Mouse (Mus musculus) heart, embryonic 13.5 days (tissue): ENCODE measurements around the gene Scarf1. TPM values are rescaled to one million over a fixed set of nuclear protein-coding genes. Genes with fewer than 3 reads are reported as not detected.

Experiments
- ATAC-seq: fragments of 200-750 bp; cut with Nextera tagmentation; 2 replicates; pipeline ENCODE4 v1.8.0; 2017; ENCODE audit warnings: moderate TSS enrichment; ENCODE audit not compliant: insufficient number of reproducible peaks, low FRiP score, low TSS enrichment; ENCODE audit errors: extremely low read depth
- H3K27ac ChIP-seq: fragments of 300-500 bp; sonication (generic); replicated peaks from 2 replicates; pipeline ENCODE4 v1.5.1; 2015; ENCODE audit warnings: moderate library complexity, mild to moderate bottlenecking, inconsistent platforms
- H3K27me3 ChIP-seq: fragments of 300-500 bp; sonication (generic); replicated peaks from 2 replicates; pipeline ENCODE4 v1.6.1; 2015; ENCODE audit warnings: mild to moderate bottlenecking, inconsistent platforms
- H3K36me3 ChIP-seq: fragments of 300-500 bp; sonication (generic); 2 replicates; pipeline ENCODE4 v1.6.1; 2015; ENCODE audit warnings: mild to moderate bottlenecking, inconsistent platforms
- H3K4me1 ChIP-seq: fragments of 300-500 bp; sonication (generic); 2 replicates; pipeline ENCODE4 v1.6.1; 2015; ENCODE audit warnings: inconsistent platforms
- H3K4me2 ChIP-seq: fragments of 300-500 bp; sonication (generic); 2 replicates; pipeline ENCODE4 v1.6.1; 2015; ENCODE audit warnings: inconsistent platforms, mild to moderate bottlenecking, moderate library complexity
- H3K4me3 ChIP-seq: fragments of 300-500 bp; sonication (generic); 2 replicates; pipeline ENCODE4 v1.5.1; 2015; ENCODE audit warnings: moderate library complexity, mild to moderate bottlenecking, inconsistent platforms
- H3K9ac ChIP-seq: fragments of 300-500 bp; sonication (generic); 2 replicates; pipeline ENCODE4 v1.6.1; 2015; ENCODE audit warnings: inconsistent platforms, mild to moderate bottlenecking, moderate library complexity
- H3K9me3 ChIP-seq: fragments of 300-500 bp; sonication (generic); 2 replicates; pipeline ENCODE4 v1.6.1; 2016; ENCODE audit warnings: inconsistent platforms
- WGBS: fragments of 180-500 bp; shearing (Covaris S2); methylation state at CpG from one replicate; pipeline ENCODE4 v1.1.7; 2015; ENCODE audit warnings: mixed read lengths; 5-methylcytosine and 5-hydroxymethylcytosine counted together
- polyA plus RNA-seq: library from polyadenylated mRNA; unstranded; fragments of >200 nt; fragmentation: Nextera tagmentation; extraction: Ambion mirVana; gene quantifications from 2 replicates; pipeline ENCODE4 v1.2.1, GENCODE M21; 2015

Gene Scarf1
- polyA plus RNA-seq, 1 experiment from 2014 or later, result 13.2 TPM

GRCm38 (mm10) chr11:75512301-75513018 lies 880 bp upstream of the Scarf1 start:
- peak overlapping the region; percentile 51 for H3K27ac ChIP-seq
- H3K9me3 ChIP-seq, result no peaks in the 10 kb centered on the region
- peaks cover 27% of the 10 kb centered on the region for H3K4me1 ChIP-seq
- H3K9ac ChIP-seq, result 0 out of 2 replicates have a peak overlapping the region, but pooled peaks have one; percentile 73
- no peaks in the 10 kb centered on the region for H3K27me3 ChIP-seq
- H3K4me2 ChIP-seq, result no peak overlapping the region
- H3K36me3 ChIP-seq, result peaks cover 29% of the 10 kb centered on the region
- 73% methylated on average over 9 of the region's 9 CpGs for WGBS
- no peak for ATAC-seq
- no peak overlapping the region for H3K4me3 ChIP-seq

DNA sequence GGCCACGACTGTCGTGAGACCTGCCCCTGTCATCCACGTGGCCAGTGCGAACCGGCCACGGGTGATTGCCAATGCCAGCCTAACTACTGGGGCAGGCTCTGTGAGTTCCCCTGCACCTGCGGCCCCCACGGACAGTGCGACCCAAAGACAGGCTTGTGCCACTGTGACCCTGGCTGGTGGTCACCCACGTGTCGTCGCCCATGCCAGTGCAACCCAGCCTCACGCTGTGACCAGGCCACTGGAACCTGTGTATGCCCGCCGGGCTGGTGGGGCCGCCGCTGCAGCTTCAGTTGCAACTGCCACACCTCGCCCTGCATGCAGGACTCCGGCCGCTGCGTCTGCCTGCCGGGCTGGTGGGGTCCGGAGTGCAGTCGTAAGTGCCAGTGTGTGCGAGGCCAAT lies 1.8 kb downstream of the Scarf1 start:
- no peak for ATAC-seq
- Histone ChIP-seq H3K36me3 (peaks cover 7% of the 10 kb centered on the region; the same call in 1 of the 2 replicates), H3K9me3 (no peaks in the 10 kb centered on the region), H3K27me3 (no peaks in the 10 kb centered on the region), H3K9ac (no peak overlapping the region), H3K4me1 (peaks cover 10% of the 10 kb centered on the region; the same call in 1 of the 2 replicates), H3K4me3 (no peak overlapping the region), H3K4me2 (no peak overlapping the region), H3K27ac (no peak overlapping the region)
- WGBS, result 84% methylated on average over 25 of the region's 25 CpGs

DNA sequence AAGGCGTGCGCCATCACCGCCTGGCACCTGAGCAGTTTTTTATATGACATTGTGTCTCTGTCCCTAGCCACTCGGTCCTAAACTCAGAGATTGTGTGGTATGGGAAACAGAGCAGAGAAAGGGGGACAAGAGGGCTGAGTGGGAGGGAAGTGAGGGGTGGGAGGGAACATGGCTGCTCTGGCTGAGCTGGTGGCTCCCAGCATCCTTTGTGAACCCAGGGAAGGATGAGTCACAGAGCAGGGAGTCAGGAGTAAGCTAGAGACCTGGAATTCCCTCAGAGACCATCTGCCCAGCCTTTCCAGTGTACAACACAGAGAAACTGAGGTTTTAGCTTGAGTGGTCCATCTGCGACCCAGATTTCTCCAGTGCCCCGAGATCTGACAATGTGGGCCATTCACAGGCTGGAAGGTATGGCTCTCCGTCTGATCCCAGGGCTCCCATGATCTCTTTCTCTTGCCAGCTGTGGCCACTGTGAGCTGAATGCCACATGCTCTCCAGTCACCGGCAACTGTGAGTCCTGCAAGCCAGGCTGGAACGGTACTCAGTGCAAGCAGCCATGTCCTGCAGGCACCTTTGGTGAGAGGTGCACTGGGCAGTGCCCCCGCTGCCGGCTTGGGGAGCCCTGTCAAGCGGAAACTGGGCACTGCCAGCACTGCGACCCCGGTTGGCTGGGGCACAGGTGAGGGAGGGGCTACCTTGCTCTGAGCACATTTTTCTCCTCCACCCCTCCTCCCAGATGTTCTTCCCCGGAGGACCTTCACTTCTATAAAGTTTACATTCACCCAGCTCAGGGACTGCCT lies 6.7 kb downstream of the Scarf1 start:
- Histone ChIP-seq H3K9ac (no peak overlapping the region), H3K4me3 (no peak overlapping the region), H3K36me3 (peaks cover 11% of the 10 kb centered on the region; the same call in 1 of the 2 replicates), H3K4me1 (no peaks in the 10 kb centered on the region), H3K4me2 (no peak overlapping the region), H3K27me3 (no peaks in the 10 kb centered on the region; the same call in 1 of the 2 replicates), H3K9me3 (no peaks in the 10 kb centered on the region), H3K27ac (no peak overlapping the region)
- ATAC-seq, result no peak
- 70% methylated on average over 15 of the region's 15 CpGs for WGBS

- Histone ChIP-seq H3K4me2 (no peak overlapping the region), H3K4me3 (no peak overlapping the region), H3K9me3 (no peaks in the 10 kb centered on the region), H3K9ac (no peak overlapping the region), H3K36me3 (peaks cover 11% of the 10 kb centered on the region; the same call in 1 of the 2 replicates), H3K27me3 (peaks cover 5% of the 10 kb centered on the region; the same call in 1 of the 2 replicates), H3K27ac (no peak overlapping the region), H3K4me1 (no peaks in the 10 kb centered on the region)
- ATAC-seq, result no peak
- 70% methylated on average over 4 of the region's 4 CpGs for WGBS
Measured at GRCm38 (mm10) chr11:75521609-75522008, 8.3 kb downstream of the Scarf1 start.

GRCm38 (mm10) chr11:75522793-75523192 lies 9.5 kb downstream of the Scarf1 start:
- Histone ChIP-seq H3K36me3 (0 out of 2 replicates have a peak, but pooled peaks cover 6% of the 10 kb centered on the region), H3K27ac (no peak overlapping the region), H3K9ac (no peak overlapping the region), H3K27me3 (peaks cover 5% of the 10 kb centered on the region; the same call in 1 of the 2 replicates), H3K4me2 (no peak overlapping the region), H3K4me3 (no peak overlapping the region), H3K9me3 (no peaks in the 10 kb centered on the region), H3K4me1 (no peaks in the 10 kb centered on the region)
- ATAC-seq, result no peak
- WGBS, result 75% methylated on average over 2 of the region's 2 CpGs

DNA sequence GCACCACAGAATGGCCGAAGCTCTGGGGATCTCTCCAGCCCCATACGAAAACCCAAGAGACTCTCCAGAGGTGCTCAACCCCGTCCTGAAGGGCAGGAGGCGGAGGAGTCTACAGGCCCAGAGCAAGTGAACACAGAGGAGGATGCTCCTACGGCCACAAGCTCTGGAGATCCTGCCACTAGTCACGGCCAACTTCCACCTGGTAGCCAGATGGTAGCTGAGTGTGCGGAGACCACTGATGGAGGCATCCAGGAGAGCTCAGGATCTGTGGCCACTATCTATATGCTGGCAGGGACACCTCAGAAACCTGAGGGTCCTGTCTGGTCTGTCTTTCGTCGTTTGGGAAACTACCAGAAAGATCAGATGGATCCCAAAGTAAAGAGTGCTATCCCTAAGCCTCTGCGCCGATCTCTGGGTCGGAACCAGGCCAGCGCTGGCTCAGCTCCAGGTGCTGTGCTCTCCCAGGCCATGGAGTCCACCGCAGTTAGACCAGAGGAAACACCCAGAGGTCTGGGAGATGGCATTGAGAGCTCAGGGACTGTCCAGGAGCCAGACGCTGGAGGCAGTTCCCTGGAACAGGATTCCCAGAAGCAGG lies 12.3 kb downstream of the Scarf1 start:
- Histone ChIP-seq H3K4me2 (no peak overlapping the region), H3K4me3 (no peak overlapping the region), H3K4me1 (no peaks in the 10 kb centered on the region), H3K36me3 (0 out of 2 replicates have a peak, but pooled peaks cover 6% of the 10 kb centered on the region), H3K27me3 (peaks cover 10% of the 10 kb centered on the region; the same call in 1 of the 2 replicates), H3K9ac (no peak overlapping the region), H3K27ac (no peak overlapping the region), H3K9me3 (no peaks in the 10 kb centered on the region)
- no peak for ATAC-seq
- WGBS, result 81% methylated on average over 15 of the region's 15 CpGs

DNA sequence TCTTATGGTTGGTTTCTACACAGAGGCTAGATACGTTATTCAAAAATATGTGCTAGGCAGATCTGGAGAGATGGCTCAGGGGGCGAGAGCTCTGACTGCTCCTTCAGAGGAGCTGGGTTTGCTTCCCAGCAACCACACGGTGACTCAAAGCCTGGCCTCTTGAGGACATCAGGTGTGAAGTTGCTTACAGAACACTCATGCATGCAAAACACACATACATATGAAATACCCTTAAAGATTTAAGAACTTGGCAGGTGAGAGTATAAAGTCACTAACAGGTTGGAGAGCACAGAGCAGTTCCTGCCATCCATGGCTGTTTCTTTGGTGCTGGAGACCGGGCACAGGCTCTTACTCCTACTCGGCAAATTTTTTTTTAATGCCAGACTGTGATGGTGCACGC lies 13.6 kb downstream of the Scarf1 start:
- H3K27me3 ChIP-seq, result peaks cover 10% of the 10 kb centered on the region; the same call in 1 of the 2 replicates
- no peak for ATAC-seq
- 0 out of 2 replicates have a peak, but pooled peaks cover 6% of the 10 kb centered on the region for H3K36me3 ChIP-seq
- whole genome bisulfite sequencing, result 82% methylated on average over 6 of the region's 6 CpGs
- no peak overlapping the region for H3K4me2 ChIP-seq
- H3K4me3 ChIP-seq, result no peak overlapping the region
- peaks cover 3% of the 10 kb centered on the region; the same call in 1 of the 2 replicates for H3K4me1 ChIP-seq
- no peak overlapping the region for H3K9ac ChIP-seq
- no peaks in the 10 kb centered on the region for H3K9me3 ChIP-seq
- no peak overlapping the region for H3K27ac ChIP-seq

DNA sequence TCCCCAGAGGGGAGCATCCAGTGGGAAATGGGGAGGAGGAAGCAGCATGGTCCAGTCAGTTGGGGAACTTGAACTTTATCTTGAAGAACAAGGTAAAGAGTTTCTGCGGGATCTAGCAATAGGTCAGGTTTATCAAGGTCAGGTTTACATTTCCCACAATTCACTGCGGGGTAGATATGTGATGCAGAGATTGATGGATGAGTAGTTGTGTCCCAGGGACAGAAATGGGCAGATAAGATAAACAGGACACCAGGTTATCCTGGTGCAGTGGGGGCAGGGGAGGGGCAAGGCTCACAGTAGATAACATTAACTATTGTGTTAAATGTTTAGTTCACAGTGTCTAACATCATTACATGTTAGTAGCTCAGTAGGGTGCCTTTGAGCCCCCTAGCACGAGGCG lies 16.4 kb downstream of the Scarf1 start:
- H3K36me3 ChIP-seq, result 0 out of 2 replicates have a peak, but pooled peaks cover 2% of the 10 kb centered on the region
- 36% methylated on average over 4 of the region's 4 CpGs for WGBS
- no peak for ATAC-seq

GRCm38 (mm10) chr11:75530325-75530724 lies 17.0 kb downstream of the Scarf1 start:
- Histone ChIP-seq H3K27me3 (peaks cover 18% of the 10 kb centered on the region; the same call in 1 of the 2 replicates), H3K4me3 (peak overlapping the region; percentile 70), H3K9me3 (no peaks in the 10 kb centered on the region), H3K36me3 (0 out of 2 replicates have a peak, but pooled peaks cover 2% of the 10 kb centered on the region), H3K27ac (peak overlapping the region; percentile 46; the same call in 1 of the 2 replicates), H3K4me1 (peaks cover 24% of the 10 kb centered on the region), H3K4me2 (peak overlapping the region; percentile 100), H3K9ac (peak overlapping the region; percentile 84)
- under 1% methylated on average over 10 of the region's 10 CpGs for WGBS
- peak; percentile 40; the same call in 1 of the 2 replicates for ATAC-seq

More for the DNA sequence above, 16.4 kb downstream of the Scarf1 start:
- Histone ChIP-seq H3K9ac (no peak overlapping the region), H3K9me3 (no peaks in the 10 kb centered on the region), H3K27me3 (peaks cover 21% of the 10 kb centered on the region; the same call in 1 of the 2 replicates), H3K27ac (no peak overlapping the region), H3K4me3 (no peak overlapping the region), H3K4me1 (peaks cover 18% of the 10 kb centered on the region), H3K4me2 (no peak overlapping the region)

GRCm38 (mm10) chr11:75530845-75531373 lies 17.6 kb downstream of the Scarf1 start:
- H3K27ac ChIP-seq, result peak overlapping the region; percentile 46
- ATAC-seq, result 0 out of 2 replicates have a peak, but pooled peaks have one; percentile 20

More at GRCm38 (mm10) chr11:75530845-75531373, 17.6 kb downstream of the Scarf1 start:
- under 1% methylated on average over 31 of the region's 31 CpGs for WGBS
- peak overlapping the region; percentile 84 for H3K9ac ChIP-seq
- H3K4me3 ChIP-seq, result peak overlapping the region; percentile 70
- H3K36me3 ChIP-seq, result 0 out of 2 replicates have a peak, but pooled peaks cover 2% of the 10 kb centered on the region
- no peaks in the 10 kb centered on the region for H3K9me3 ChIP-seq
- 0 out of 2 replicates have a peak, but pooled peaks cover 15% of the 10 kb centered on the region for H3K27me3 ChIP-seq
- H3K4me2 ChIP-seq, result peak overlapping the region; percentile 100
- H3K4me1 ChIP-seq, result peaks cover 26% of the 10 kb centered on the region
